Mouse (Mus musculus): ENCODE results near the gene Ldhb. TPM values are rescaled to one million over a fixed set of nuclear protein-coding genes. Genes with fewer than 3 reads are reported as not detected.
A peak's percentile ranks its signal among the peaks of the same experiment; 100 is the strongest.
"Not testable (repeated sequence)": the region's sequence is repeated elsewhere in the genome, so short reads cannot be mapped to it uniquely, and the experiment has no call there.

Gene Ldhb
- total RNA-seq, 1 experiment from 2014 or later, result 150 TPM

GRCm38 (mm10) chr6:142514912-142515311, 7.2 kb upstream of the Ldhb start:
- DNase-seq, result peak; percentile 59

GRCm38 (mm10) chr6:142512902-142513301, 5.1 kb upstream of the Ldhb start:
- DNase-seq, result no peak

- DNase-seq, result no peak
These were observed 3.9 kb upstream of the Ldhb start for GRCm38 (mm10) chr6:142511516-142512135.

GRCm38 (mm10) chr6:142508663-142509062, 906 bp upstream of the Ldhb start:
- DNase-seq, result no peak

GRCm38 (mm10) chr6:142507033-142507784, 548 bp downstream of the Ldhb start:
- DNase-seq, result peak; percentile 17

- DNase-seq, result no peak
These were observed 1.3 kb downstream of the Ldhb start for GRCm38 (mm10) chr6:142506338-142507032.

- no peak for DNase-seq
These were observed 4.2 kb downstream of the Ldhb start for GRCm38 (mm10) chr6:142503601-142504000.

GRCm38 (mm10) chr6:142502519-142503125, 5.1 kb downstream of the Ldhb start:
- DNase-seq, result no peak

GRCm38 (mm10) chr6:142490114-142490513, 17.6 kb downstream of the Ldhb start:
- not testable (repeated sequence) for DNase-seq

GRCm38 (mm10) chr6:142487638-142488037, 20.1 kb downstream of the Ldhb start:
- no peak for DNase-seq

GRCm38 (mm10) chr6:142485478-142486123, 22.2 kb downstream of the Ldhb start:
- no peak for DNase-seq

GRCm38 (mm10) chr6:142477239-142477638, 30.5 kb downstream of the Ldhb start:
- no peak for DNase-seq

- no peak for DNase-seq
These were observed 35.0 kb downstream of the Ldhb start, which contains the start of gene Gys2 for GRCm38 (mm10) chr6:142472801-142473203. Gys2 (minus strand) TSS chr6:142473109.

- no peak for DNase-seq
These were observed 36.6 kb downstream of the Ldhb start for GRCm38 (mm10) chr6:142471141-142471540.

- no peak for DNase-seq
These were observed 38.2 kb downstream of the Ldhb start for GRCm38 (mm10) chr6:142469602-142470001.

- DNase-seq, result no peak
These were observed 45.6 kb downstream of the Ldhb start for GRCm38 (mm10) chr6:142462194-142462593.

GRCm38 (mm10) chr6:142459017-142459678, 48.6 kb downstream of the Ldhb start:
- DNase-seq, result no peak

- DNase-seq, result no peak
These were observed 49.7 kb downstream of the Ldhb start for GRCm38 (mm10) chr6:142458010-142458409.

- DNase-seq, result no peak
These were observed 52.3 kb downstream of the Ldhb start for GRCm38 (mm10) chr6:142455314-142455996.

GRCm38 (mm10) chr6:142453311-142453710, 54.4 kb downstream of the Ldhb start:
- DNase-seq, result no peak

GRCm38 (mm10) chr6:142451381-142451780, 56.4 kb downstream of the Ldhb start:
- no peak for DNase-seq

Measured in adrenal gland, postnatal 25 days (tissue).